Mouse (Mus musculus) neural tube, embryonic 14.5 days (tissue): ENCODE data around the gene Dcpp3. TPM values are rescaled to one million over a fixed set of nuclear protein-coding genes. Genes with fewer than 3 reads are reported as not detected.
"Not testable (repeated sequence)": the region's sequence is repeated elsewhere in the genome, so short reads cannot be mapped to it uniquely, and the experiment has no call there.

ENCODE experiments used
- ATAC-seq: fragments of 200-750 bp; cut with Nextera tagmentation; 2 replicates; pipeline ENCODE4 v1.8.0; 2017; ENCODE audit warnings: low read depth, mild to moderate bottlenecking, moderate TSS enrichment, moderate library complexity
- H3K27ac ChIP-seq: fragments of 300-500 bp; sonication (generic); 2 replicates; pipeline ENCODE4 v1.5.1; 2014; ENCODE audit warnings: low read depth, mild to moderate bottlenecking, control low read depth, low read length, moderate library complexity, mixed read lengths
- H3K27me3 ChIP-seq: fragments of 300-500 bp; sonication (generic); 2 replicates; pipeline ENCODE4 v1.6.1; 2014; ENCODE audit warnings: low read length; ENCODE audit not compliant: control insufficient read depth, insufficient read depth
- H3K36me3 ChIP-seq: fragments of 300-500 bp; sonication (generic); 2 replicates; pipeline ENCODE4 v1.6.1; 2014; ENCODE audit warnings: low read length, mixed read lengths; ENCODE audit not compliant: control insufficient read depth, insufficient read depth
- H3K4me1 ChIP-seq: fragments of 300-500 bp; sonication (generic); 2 replicates; pipeline ENCODE4 v1.6.1; 2014; ENCODE audit warnings: low read length; ENCODE audit not compliant: control insufficient read depth, insufficient read depth
- H3K4me2 ChIP-seq: fragments of 300-500 bp; sonication (generic); 2 replicates; pipeline ENCODE4 v1.6.1; 2014; ENCODE audit warnings: mild to moderate bottlenecking, low read depth, low read length, control low read depth
- H3K4me3 ChIP-seq: fragments of 300-500 bp; sonication (generic); 2 replicates; pipeline ENCODE4 v1.5.1; 2014; ENCODE audit warnings: low read depth, low read length, control low read depth, mixed read lengths
- H3K9ac ChIP-seq: fragments of 300-500 bp; sonication (generic); replicated peaks from 2 replicates; pipeline ENCODE4 v1.6.1; 2014; ENCODE audit warnings: low read depth, mild to moderate bottlenecking, control low read depth, low read length, mixed read lengths
- H3K9me3 ChIP-seq: fragments of 300-500 bp; sonication (generic); 2 replicates; pipeline ENCODE4 v1.6.1; 2016; ENCODE audit warnings: low read length; ENCODE audit not compliant: control insufficient read depth
- WGBS: fragments of 180-500 bp; shearing (Covaris S2); extraction: QIAGEN DNeasy Blood & Tissue Kit; methylation state at CpG from one replicate; pipeline ENCODE4 v1.1.7; 2014; 5-methylcytosine and 5-hydroxymethylcytosine counted together
- polyA plus RNA-seq: library from polyadenylated mRNA; unstranded; fragments of >200 nt; fragmentation: Nextera tagmentation; extraction: Ambion mirVana; gene quantifications from 2 replicates; pipeline ENCODE4 v1.2.1, GENCODE M21; 2014

Gene Dcpp3
- polyA plus RNA-seq: not detected in 2 replicates

DNA sequence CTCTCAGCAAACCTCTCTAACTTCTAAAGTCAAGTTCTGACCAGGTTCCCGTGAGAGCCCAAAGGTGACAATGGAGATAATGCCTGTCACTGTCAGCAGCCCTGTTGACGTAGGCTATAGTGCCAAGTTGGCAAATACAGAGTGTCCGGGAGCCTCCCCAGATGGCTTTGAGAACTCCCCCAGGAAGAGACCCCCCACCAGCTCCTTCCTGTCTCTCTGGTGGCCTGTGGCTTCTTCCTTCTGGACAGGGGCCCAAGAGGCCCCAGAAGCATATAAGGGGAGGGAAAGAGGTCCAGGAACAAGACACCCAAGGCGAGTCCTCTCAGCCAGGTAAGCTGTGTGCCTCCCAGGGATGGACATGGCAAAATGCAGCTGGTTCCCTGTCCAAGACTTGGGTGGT is at the start of gene Dcpp3:
Dcpp3 (plus strand) TSS at position 301 of the 400 bp plus-strand sequence.
- not testable (repeated sequence) for H3K4me3 ChIP-seq, H3K4me1 ChIP-seq, H3K27me3 ChIP-seq, H3K27ac ChIP-seq, ATAC-seq, H3K9ac ChIP-seq, H3K36me3 ChIP-seq, H3K9me3 ChIP-seq, H3K4me2 ChIP-seq
- WGBS: 74% methylated on average over 4 of the region's 4 CpGs

DNA sequence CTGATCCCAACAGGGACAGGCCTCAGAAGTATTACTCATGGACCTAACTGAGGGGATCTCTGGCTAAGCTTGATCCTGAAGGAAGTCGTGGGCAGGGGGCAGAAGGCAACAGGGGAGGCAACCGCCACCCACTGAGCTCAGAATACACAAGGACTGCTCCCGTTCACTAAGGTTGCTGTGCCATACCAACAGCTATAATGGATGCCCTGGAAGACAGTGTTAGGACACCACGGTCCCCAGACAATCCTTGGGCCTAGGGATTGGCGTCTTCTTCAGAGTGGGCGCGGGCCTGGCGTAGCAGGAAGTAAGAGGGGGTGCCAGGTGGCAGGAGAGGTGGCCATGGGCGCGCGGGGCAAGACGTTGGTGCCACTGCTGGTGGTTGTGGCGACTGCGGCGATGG is 49.5 kb upstream of the Dcpp3 start, which contains the start of gene Prss21:
Prss21 (plus strand) TSS at position 301 of the 400 bp plus-strand sequence.
- H3K9me3 ChIP-seq: no peaks in the 10 kb centered on the region
- no peak within 1 kb of the TSS for H3K4me3 ChIP-seq
- no peak for ATAC-seq
- no peaks in the 10 kb centered on the region for H3K4me1 ChIP-seq
- WGBS: 80% methylated on average over 15 of the region's 15 CpGs
- no peak within 1 kb of the TSS for H3K27ac ChIP-seq
- H3K9ac ChIP-seq: no peak within 1 kb of the TSS
- H3K27me3 ChIP-seq: no peaks in the 10 kb centered on the region
- H3K4me2 ChIP-seq: no peak within 1 kb of the TSS
- H3K36me3 ChIP-seq: no peaks in the 10 kb centered on the region

DNA sequence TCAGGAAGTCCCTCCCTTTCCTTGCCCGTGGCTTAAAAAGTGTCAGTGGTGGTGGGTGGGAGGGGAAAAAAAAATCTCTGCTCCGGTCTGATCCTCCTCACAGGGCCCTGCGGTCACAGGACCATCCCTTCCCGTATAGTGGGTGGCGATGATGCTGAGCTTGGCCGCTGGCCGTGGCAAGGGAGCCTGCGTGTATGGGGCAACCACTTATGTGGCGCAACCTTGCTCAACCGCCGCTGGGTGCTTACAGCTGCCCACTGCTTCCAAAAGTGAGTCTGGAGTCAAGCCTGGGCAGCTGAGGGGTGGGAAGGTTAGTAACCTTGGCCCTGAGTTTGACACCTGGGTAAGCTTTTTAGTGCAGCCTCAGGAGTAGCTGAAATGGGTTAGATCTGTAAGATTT is 48.7 kb upstream of the Dcpp3 start:
- no peak for ATAC-seq

DNA sequence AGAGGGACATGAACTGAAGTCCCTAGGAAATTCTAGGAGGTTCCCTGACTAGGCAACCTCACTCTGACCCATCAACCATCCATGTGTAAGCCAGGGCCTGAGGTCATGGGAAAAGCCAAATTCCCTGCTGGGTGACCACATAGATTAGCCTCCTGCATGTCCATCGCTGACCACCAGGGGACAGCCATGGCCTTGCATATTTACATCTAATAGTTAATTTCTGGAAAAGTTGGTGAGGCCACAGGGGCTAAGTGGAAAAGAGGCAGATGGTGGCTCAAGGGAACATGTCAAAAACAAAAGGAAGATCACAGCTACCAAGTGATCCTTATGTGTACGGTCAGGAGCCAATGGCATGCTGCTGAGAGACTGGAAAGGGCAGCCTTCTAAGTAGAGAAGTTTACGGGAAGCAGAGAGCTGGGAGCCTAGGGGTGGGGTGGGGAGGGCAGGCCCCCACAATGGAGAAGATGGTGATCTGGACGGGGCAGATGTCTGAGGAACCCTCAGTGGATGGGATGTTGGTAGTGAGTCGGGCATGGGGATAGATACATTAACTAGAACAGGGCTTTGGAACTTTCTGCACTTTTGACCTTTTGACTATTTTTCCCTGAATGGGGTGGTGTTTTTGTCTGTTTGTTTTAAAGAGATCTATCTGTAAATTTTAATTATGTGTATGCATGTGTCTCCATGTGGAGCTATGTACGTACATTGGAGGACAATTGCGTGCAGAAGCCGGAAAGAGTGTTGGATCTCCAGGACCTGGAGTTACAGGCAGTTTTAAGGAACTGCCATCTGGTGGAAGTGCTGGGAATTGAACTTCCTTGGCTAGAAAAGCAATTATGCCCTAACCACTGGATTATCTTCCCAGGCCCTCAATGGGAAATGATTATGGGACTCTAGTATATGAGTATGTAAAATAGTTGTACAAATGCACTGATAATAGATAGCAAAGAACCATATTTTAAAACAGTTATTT is 43.1 kb upstream of the Dcpp3 start:
- H3K4me3 ChIP-seq: no peak overlapping the region
- ATAC-seq: no peak
- WGBS: 52% methylated on average over 8 of the region's 8 CpGs

More for the DNA sequence above, 48.7 kb upstream of the Dcpp3 start:
- no peak overlapping the region for H3K4me3 ChIP-seq
- no peaks in the 10 kb centered on the region for H3K4me1 ChIP-seq
- no peaks in the 10 kb centered on the region for H3K9me3 ChIP-seq
- no peaks in the 10 kb centered on the region for H3K27me3 ChIP-seq
- 92% methylated on average over 11 of the region's 11 CpGs for WGBS
- no peak overlapping the region for H3K27ac ChIP-seq
- H3K4me2 ChIP-seq: no peak overlapping the region
- no peaks in the 10 kb centered on the region for H3K36me3 ChIP-seq
- no peak overlapping the region for H3K9ac ChIP-seq

DNA sequence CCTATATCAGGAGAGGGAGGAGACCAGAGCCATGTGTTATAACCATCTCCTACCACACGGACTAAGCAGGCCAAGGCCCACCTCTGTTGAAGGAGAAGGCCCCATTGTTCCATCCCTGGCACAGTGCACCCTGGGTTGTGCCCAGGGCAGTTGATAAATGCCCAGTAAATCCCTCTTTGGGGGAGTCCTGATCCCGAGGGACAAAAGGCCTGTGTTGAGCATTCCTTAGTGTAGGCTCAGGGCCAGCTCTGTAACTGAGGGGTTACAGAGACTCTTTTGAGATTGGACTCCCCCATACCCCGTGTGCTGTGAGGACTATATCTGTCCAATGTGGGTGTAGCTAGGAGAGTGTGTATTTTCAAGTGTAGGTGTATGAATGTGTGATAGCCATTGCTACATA is 40.5 kb upstream of the Dcpp3 start:
- ATAC-seq: peak; percentile 92; the same call in 1 of the 2 replicates
- Histone ChIP-seq H3K4me3 (no peak overlapping the region), H3K4me1 (no peaks in the 10 kb centered on the region), H3K36me3 (no peaks in the 10 kb centered on the region), H3K27ac (no peak overlapping the region), H3K27me3 (no peaks in the 10 kb centered on the region), H3K9me3 (no peaks in the 10 kb centered on the region), H3K9ac (no peak overlapping the region), H3K4me2 (no peak overlapping the region)
- WGBS: 47% methylated on average over 3 of the region's 3 CpGs

More for the DNA sequence above, 43.1 kb upstream of the Dcpp3 start:
- Histone ChIP-seq H3K27me3 (no peaks in the 10 kb centered on the region), H3K4me1 (no peaks in the 10 kb centered on the region), H3K27ac (no peak overlapping the region), H3K4me2 (no peak overlapping the region), H3K9ac (no peak overlapping the region), H3K9me3 (no peaks in the 10 kb centered on the region), H3K36me3 (no peaks in the 10 kb centered on the region)

DNA sequence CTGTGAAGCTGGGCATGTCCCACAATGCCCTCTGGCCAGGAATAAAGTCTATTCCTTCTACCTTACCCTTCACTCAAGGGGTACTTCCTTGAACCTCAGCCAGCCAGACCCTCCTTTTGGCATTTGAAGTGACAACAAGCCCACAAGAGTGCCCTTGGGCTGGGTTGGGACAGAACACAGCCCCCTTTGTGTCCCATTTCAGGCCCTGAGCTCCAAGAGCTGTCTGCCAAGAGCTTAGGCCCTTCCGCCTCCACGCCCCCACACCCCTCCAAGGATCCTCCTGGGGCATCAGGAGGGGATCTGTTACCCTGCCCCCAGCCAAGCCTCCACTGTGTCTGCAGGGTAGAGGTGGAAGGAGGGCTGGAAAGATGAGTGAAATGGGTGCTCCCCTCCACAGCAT is 40.1 kb upstream of the Dcpp3 start:
- Histone ChIP-seq H3K4me1 (no peaks in the 10 kb centered on the region), H3K9me3 (no peaks in the 10 kb centered on the region), H3K4me3 (no peak overlapping the region), H3K36me3 (no peaks in the 10 kb centered on the region), H3K27ac (no peak overlapping the region), H3K4me2 (no peak overlapping the region), H3K9ac (no peak overlapping the region), H3K27me3 (no peaks in the 10 kb centered on the region)
- ATAC-seq: peak; percentile 71; the same call in 1 of the 2 replicates
- WGBS: 77% methylated on average over 2 of the region's 2 CpGs

DNA sequence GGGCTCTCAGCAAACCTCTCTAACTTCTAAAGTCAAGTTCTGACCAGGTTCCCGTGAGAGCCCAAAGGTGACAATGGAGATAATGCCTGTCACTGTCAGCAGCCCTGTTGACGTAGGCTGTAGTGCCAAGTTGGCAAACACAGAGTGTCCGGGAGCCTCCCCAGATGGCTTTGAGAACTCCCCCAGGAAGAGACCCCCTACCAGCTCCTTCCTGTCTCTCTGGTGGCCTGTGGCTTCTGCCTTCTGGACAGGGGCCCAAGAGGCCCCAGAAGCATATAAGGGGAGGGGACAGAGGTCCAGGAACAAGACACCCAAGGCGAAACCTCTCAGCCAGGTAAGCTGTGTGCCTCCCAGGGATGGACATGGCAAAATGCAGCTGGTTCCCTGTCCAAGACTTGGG is 36.7 kb upstream of the Dcpp3 start, which contains the start of the genes Dcpp1 and Dcpp2:
Dcpp1 (plus strand) TSS at position 301 of the 400 bp plus-strand sequence.
Dcpp2 (plus strand) TSS at position 305 of the 400 bp plus-strand sequence.
- not testable (repeated sequence) for H3K4me1 ChIP-seq, H3K9me3 ChIP-seq, H3K27ac ChIP-seq, ATAC-seq, H3K9ac ChIP-seq, H3K4me3 ChIP-seq, H3K36me3 ChIP-seq, H3K27me3 ChIP-seq, H3K4me2 ChIP-seq
- WGBS: 74% methylated on average over 4 of the region's 4 CpGs

DNA sequence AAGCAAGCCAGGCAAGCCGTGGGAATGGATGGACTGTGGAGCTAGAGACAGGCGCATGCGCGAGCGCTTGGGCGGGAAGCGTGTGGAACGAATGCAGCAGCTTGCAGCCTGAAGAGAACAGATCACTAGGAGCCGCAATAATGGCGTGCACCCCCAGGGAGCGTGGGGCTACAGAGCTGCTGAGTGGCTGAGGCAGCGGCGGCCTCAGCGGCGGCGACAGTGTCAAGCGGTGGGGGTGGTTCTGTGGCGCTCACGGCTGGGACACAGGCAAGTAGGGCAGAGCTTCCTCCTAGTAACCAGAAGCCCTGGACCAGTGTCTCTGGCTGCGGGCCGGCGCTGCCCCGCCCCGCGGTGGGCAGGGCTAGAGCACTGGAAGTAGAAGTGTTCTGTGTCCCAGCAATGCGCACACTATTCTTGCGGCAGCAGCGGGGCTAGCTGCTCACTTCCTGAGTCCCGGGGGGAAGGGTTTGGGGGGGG is 7.3 kb downstream of the Dcpp3 start:
- H3K9ac ChIP-seq: peak overlapping the region; percentile 53
- peak overlapping the region; percentile 49 for H3K4me3 ChIP-seq
- WGBS: under 1% methylated on average over 29 of the region's 29 CpGs
- H3K27me3 ChIP-seq: no peaks in the 10 kb centered on the region
- no peaks in the 10 kb centered on the region for H3K9me3 ChIP-seq
- ATAC-seq: peak; percentile 98
- peak overlapping the region; percentile 85 for H3K27ac ChIP-seq
- peak overlapping the region; percentile 64 for H3K4me2 ChIP-seq
- no peaks in the 10 kb centered on the region for H3K4me1 ChIP-seq
- H3K36me3 ChIP-seq: no peaks in the 10 kb centered on the region

DNA sequence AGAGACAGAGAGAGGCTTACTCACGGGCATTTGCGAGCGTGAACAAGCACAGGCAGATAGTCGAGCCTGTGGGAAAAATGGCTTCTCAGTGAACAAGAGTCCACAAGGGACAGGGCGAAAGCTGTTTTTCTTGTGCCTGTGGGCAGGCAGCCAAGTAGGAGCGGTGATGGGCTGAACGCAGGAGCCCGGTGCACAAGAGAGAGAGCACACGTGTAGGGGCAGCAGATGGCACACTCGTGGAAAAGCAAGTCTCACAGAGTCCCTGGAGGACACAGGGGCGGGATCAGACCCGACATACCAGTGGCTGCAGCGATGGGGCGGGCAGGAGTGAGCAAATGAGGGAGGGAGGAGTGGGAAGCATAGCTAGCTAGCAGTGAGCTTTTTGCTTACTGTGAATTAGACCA is 7.8 kb downstream of the Dcpp3 start:
- Histone ChIP-seq H3K4me1 (no peaks in the 10 kb centered on the region), H3K36me3 (no peaks in the 10 kb centered on the region), H3K27me3 (no peaks in the 10 kb centered on the region), H3K27ac (peak overlapping the region; percentile 85), H3K9me3 (no peaks in the 10 kb centered on the region), H3K4me3 (peak overlapping the region; percentile 49), H3K9ac (peak overlapping the region; percentile 43), H3K4me2 (peak overlapping the region; percentile 64)
- WGBS: 1% methylated on average over 14 of the region's 14 CpGs
- ATAC-seq: peak; percentile 91
